Mouse (Mus musculus) heart, embryonic 16.5 days (tissue): Measurements from ENCODE around the gene Olfr341. TPM values are rescaled to one million over a fixed set of nuclear protein-coding genes. Genes with fewer than 3 reads are reported as not detected.

Experiments
- ATAC-seq: fragments of 200-750 bp; cut with Nextera tagmentation; replicated peaks from 2 replicates; pipeline ENCODE4 v1.8.0; 2017; ENCODE audit warnings: moderate number of reproducible peaks; ENCODE audit not compliant: insufficient read depth, low FRiP score; ENCODE audit errors: extremely low read depth
- H3K27ac ChIP-seq: fragments of 300-500 bp; sonication (generic); 2 replicates; pipeline ENCODE4 v1.5.1; 2014; ENCODE audit warnings: mild to moderate bottlenecking, low read length, control low read depth, moderate library complexity
- H3K27me3 ChIP-seq: fragments of 300-500 bp; sonication (generic); 2 replicates; pipeline ENCODE4 v1.6.1; 2014; ENCODE audit warnings: low read length, mixed read lengths; ENCODE audit not compliant: control insufficient read depth, insufficient read depth
- H3K36me3 ChIP-seq: fragments of 300-500 bp; sonication (generic); 2 replicates; pipeline ENCODE4 v1.6.1; 2014; ENCODE audit not compliant: control insufficient read depth, insufficient read depth
- H3K4me1 ChIP-seq: fragments of 300-500 bp; sonication (generic); 2 replicates; pipeline ENCODE4 v1.6.1; 2014; ENCODE audit warnings: low read length, mixed read lengths; ENCODE audit not compliant: control insufficient read depth, insufficient read depth
- H3K4me2 ChIP-seq: fragments of 300-500 bp; sonication (generic); 2 replicates; pipeline ENCODE4 v1.6.1; 2014; ENCODE audit warnings: low read depth, mild to moderate bottlenecking, control low read depth, low read length
- H3K4me3 ChIP-seq: fragments of 300-500 bp; sonication (generic); 2 replicates; pipeline ENCODE4 v1.5.1; 2014; ENCODE audit warnings: mild to moderate bottlenecking, control low read depth, low read length
- H3K9ac ChIP-seq: fragments of 300-500 bp; sonication (generic); 2 replicates; pipeline ENCODE4 v1.6.1; 2014; ENCODE audit warnings: low read length, control low read depth
- H3K9me3 ChIP-seq: fragments of 300-500 bp; sonication (generic); replicated peaks from 2 replicates; pipeline ENCODE4 v1.6.1; 2016; ENCODE audit warnings: low read length; ENCODE audit not compliant: control insufficient read depth
- WGBS: fragments of 180-500 bp; shearing (Covaris S2); extraction: QIAGEN DNeasy Blood & Tissue Kit; methylation state at CpG from one replicate; pipeline ENCODE4 v1.1.7; 2014; 5-methylcytosine and 5-hydroxymethylcytosine counted together
- polyA plus RNA-seq: library from polyadenylated mRNA; unstranded; fragments of >200 nt; fragmentation: Nextera tagmentation; extraction: Ambion mirVana; gene quantifications from 2 replicates; pipeline ENCODE4 v1.2.1, GENCODE M21; 2015

The Olfr341 gene
- not detected in 2 replicates for polyA plus RNA-seq

- Histone ChIP-seq H3K9me3 (peaks cover 3% of the 10 kb centered on the region; the same call in 1 of the 2 replicates), H3K36me3 (no peaks in the 10 kb centered on the region), H3K27ac (no peak within 1 kb of the TSS), H3K4me3 (no peak within 1 kb of the TSS), H3K4me1 (no peaks in the 10 kb centered on the region), H3K27me3 (no peaks in the 10 kb centered on the region), H3K4me2 (no peak within 1 kb of the TSS), H3K9ac (no peak within 1 kb of the TSS)
- no peak for ATAC-seq
Measured at GRCm38 (mm10) chr2:36482368-36482767, at the start of gene Olfr341. Gene Olfr341 (minus strand): TSS chr2:36482468.

- no peak within 1 kb of the TSS for H3K4me2 ChIP-seq
- no peak within 1 kb of the TSS for H3K4me3 ChIP-seq
- no peak for ATAC-seq
Measured at GRCm38 (mm10) chr2:36524698-36525097, 42.4 kb upstream of the Olfr341 start, which contains the start of gene Olfr342. Gene Olfr342 (plus strand): TSS chr2:36524998.

GRCm38 (mm10) chr2:36473634-36474033, 8.6 kb downstream of the Olfr341 start:
- no peak overlapping the region for H3K27ac ChIP-seq
- H3K4me3 ChIP-seq: no peak overlapping the region
- H3K36me3 ChIP-seq: no peaks in the 10 kb centered on the region
- no peak overlapping the region for H3K9ac ChIP-seq
- H3K4me2 ChIP-seq: no peak overlapping the region
- no peak for ATAC-seq
- no peaks in the 10 kb centered on the region for H3K4me1 ChIP-seq
- H3K9me3 ChIP-seq: peaks cover 10% of the 10 kb centered on the region
- H3K27me3 ChIP-seq: no peaks in the 10 kb centered on the region

More at GRCm38 (mm10) chr2:36524698-36525097, 42.4 kb upstream of the Olfr341 start, which contains the start of gene Olfr342:
- H3K36me3 ChIP-seq: no peaks in the 10 kb centered on the region
- 54% methylated on average over 3 of the region's 3 CpGs for WGBS
- H3K27ac ChIP-seq: no peak within 1 kb of the TSS
- H3K4me1 ChIP-seq: no peaks in the 10 kb centered on the region
- H3K27me3 ChIP-seq: no peaks in the 10 kb centered on the region
- peaks cover 5% of the 10 kb centered on the region for H3K9me3 ChIP-seq
- H3K9ac ChIP-seq: no peak within 1 kb of the TSS

GRCm38 (mm10) chr2:36452287-36452686, 30.0 kb downstream of the Olfr341 start, which contains the start of gene Olfr340:
Gene Olfr340 (plus strand): TSS chr2:36452587.
- Histone ChIP-seq H3K4me2 (no peak within 1 kb of the TSS), H3K27ac (no peak within 1 kb of the TSS), H3K9me3 (no peaks in the 10 kb centered on the region), H3K36me3 (no peaks in the 10 kb centered on the region), H3K9ac (no peak within 1 kb of the TSS), H3K4me3 (no peak within 1 kb of the TSS), H3K4me1 (no peaks in the 10 kb centered on the region), H3K27me3 (no peaks in the 10 kb centered on the region)
- WGBS: 71% methylated on average over 1 of the region's 1 CpGs
- no peak for ATAC-seq

Other genes starting within 250 kb of the Olfr341 start
- gene Olfr338, start 108.9 kb downstream of the Olfr341 start, polyA plus RNA-seq: not detected in 2 replicates
- gene Olfr339, start 63.5 kb downstream of the Olfr341 start, polyA plus RNA-seq: not detected in 2 replicates
- not detected in 2 replicates for gene Olfr340, start 29.9 kb downstream of the Olfr341 start, polyA plus RNA-seq
- not detected in 2 replicates for gene Olfr342, start 42.5 kb upstream of the Olfr341 start, polyA plus RNA-seq
- gene Olfr344, start 84.2 kb upstream of the Olfr341 start, polyA plus RNA-seq: not detected in 2 replicates
- not detected in 2 replicates for gene Olfr345, start 157.6 kb upstream of the Olfr341 start, polyA plus RNA-seq
- gene Olfr346, start 203.3 kb upstream of the Olfr341 start, polyA plus RNA-seq: not detected in 2 replicates
- gene Olfr347, start 249.4 kb upstream of the Olfr341 start, polyA plus RNA-seq: not detected in 2 replicates